Mouse (Mus musculus): ENCODE data around the gene Mtcl1.

GRCm38 (mm10) chr17:66439051-66439753, 10.3 kb downstream of the Mtcl1 start:
- TF ChIP-seq CTCF (IDR thresholded peaks at IDR 0.05; ENCODE audit: low read depth) (no peak), EP300 (optimal IDR thresholded peaks at IDR 0.05) (no peak)

Measured in stomach, postnatal 0 days (tissue).